Mouse (Mus musculus) CH12.LX (cell line): ENCODE data around the gene Olfr110.

Source experiments
- BHLHE40 ChIP-seq: IDR thresholded peaks from 2 replicates; pipeline ENCODE4 v1.6.1; 2011; ENCODE audit warnings: mild to moderate bottlenecking, low read depth, low read length, improper control_type of control experiment
- EP300 ChIP-seq: IDR thresholded peaks from 2 replicates; pipeline ENCODE4 v1.6.1; 2011; ENCODE audit warnings: low read length, improper control_type of control experiment
- JUND ChIP-seq: conservative IDR thresholded peaks from 2 replicates; pipeline ENCODE4 v1.6.1; 2011; ENCODE audit warnings: low read depth, low read length, improper control_type of control experiment
- POLR2A ChIP-seq: IDR thresholded peaks from 2 replicates; pipeline ENCODE4 v1.6.1; 2011; ENCODE audit warnings: low read depth, mild to moderate bottlenecking, improper control_type of control experiment, low read length
- RCOR1 ChIP-seq: conservative IDR thresholded peaks from 2 replicates; pipeline ENCODE4 v1.6.1; 2012; ENCODE audit warnings: low read depth, mild to moderate bottlenecking, inconsistent platforms, low read length, improper control_type of control experiment
- ZC3H11A ChIP-seq: IDR thresholded peaks from 2 replicates; pipeline ENCODE4 v1.6.1; 2012; ENCODE audit warnings: low read depth, mild to moderate bottlenecking, inconsistent platforms, low read length, improper control_type of control experiment

GRCm38 (mm10) chr17:37458616-37459015 is 33.7 kb upstream of the Olfr110 start, which contains the start of gene Olfr109:
- TF ChIP-seq EP300: no peak
- TF ChIP-seq ZC3H11A: no peak
- TF ChIP-seq BHLHE40: no peak
- no peak for TF ChIP-seq JUND
- no peak for TF ChIP-seq RCOR1
- no peak for TF ChIP-seq POLR2A
